Mouse (Mus musculus) lung, postnatal 36 days (tissue): ENCODE measurements around the gene Hs6st2.
A peak's percentile ranks its signal among the peaks of the same experiment; 100 is the strongest.

ENCODE experiments used
- DNase-seq: peaks from one replicate; pipeline ENCODE4 v3.0.0; 2022; ENCODE audit warnings: mixed read lengths

The Hs6st2 gene

GRCm38 (mm10) chrX:51581704-51582103 lies 100.0 kb downstream of the Hs6st2 start:
- no peak for DNase-seq

- no peak for DNase-seq
Observed at GRCm38 (mm10) chrX:51561880-51562279, 119.8 kb downstream of the Hs6st2 start.

- DNase-seq, result no peak
Observed at GRCm38 (mm10) chrX:51539626-51540025, 142.0 kb downstream of the Hs6st2 start.

DNA sequence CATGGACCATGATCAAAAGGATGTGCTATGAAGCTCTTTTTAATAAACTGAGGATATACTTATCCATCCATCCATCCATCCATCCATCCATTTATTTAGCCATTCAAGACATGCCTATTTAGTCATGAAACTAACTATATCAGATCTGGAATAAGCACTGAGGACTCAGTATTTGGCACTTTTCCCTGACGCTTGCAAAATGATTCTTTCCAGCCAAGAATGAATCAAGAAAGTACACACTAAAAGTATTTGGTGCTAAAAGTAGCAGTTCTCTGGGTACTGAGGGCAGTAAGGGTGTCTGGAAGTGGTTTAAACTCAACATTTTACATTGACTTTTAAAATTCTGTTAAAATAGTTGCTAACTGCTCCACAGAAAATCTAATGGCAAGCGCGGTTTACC lies 144.6 kb downstream of the Hs6st2 start:
- peak; percentile 20 for DNase-seq

DNA sequence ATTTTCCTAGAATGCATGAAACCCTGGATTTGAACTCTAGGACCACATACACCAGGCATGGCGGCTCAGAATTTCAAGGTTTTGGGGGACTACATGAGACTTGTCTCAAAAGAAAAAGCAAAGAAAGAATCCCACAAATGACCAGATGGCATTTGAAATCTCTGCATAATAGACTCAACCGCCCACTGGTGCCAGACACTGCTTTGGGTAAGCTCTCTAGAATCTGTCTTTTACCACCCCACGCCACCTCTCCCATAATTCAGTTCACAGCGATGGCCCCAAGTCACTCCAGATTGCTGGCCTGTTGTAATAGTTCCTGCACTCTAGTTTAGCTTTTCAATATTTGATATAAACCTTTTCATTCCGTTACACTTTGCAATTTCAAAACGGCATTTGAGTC lies 146.4 kb downstream of the Hs6st2 start:
- DNase-seq, result no peak

DNA sequence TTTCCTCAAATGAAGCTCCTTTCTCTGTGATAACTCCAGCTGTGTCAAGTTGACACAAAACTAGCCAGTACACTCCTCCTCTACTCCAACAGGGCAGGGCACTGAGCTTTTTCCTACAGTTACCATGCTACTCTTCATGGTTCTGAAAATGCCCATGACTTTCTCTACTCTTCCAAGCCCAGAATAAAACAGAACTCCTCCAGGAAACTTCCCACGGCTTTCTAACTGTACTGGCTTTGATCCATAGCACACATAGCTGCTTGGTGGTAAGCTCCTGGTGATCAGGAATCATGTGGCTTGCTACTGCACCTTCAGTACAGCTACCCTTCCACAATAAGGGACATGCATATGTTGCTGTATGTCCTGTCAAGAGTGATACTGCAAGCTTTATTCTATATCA lies 150.5 kb downstream of the Hs6st2 start:
- no peak for DNase-seq

GRCm38 (mm10) chrX:51528601-51529000 lies 153.1 kb downstream of the Hs6st2 start:
- no peak for DNase-seq

- no peak for DNase-seq
Observed at GRCm38 (mm10) chrX:51514831-51515230, 166.8 kb downstream of the Hs6st2 start.

DNA sequence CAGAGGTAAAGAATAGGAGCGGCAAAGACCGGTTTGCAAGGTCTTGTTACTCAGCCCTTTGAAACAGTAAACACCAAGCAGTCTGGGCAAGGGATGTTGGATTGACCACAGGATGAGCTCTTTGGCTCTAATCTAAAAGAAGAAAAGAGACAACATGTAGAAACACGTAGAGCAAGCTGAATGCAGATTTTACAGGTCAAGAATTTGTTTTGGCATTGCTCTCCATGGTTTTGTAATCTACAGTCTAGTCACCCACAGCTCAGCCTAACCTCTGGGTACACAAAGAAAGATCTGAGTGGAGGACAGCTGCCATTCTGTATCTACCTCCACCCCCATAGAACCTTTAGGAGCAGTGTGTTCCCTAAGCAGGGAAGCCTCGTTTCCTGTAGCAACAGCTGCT lies 175.1 kb downstream of the Hs6st2 start:
- DNase-seq, result no peak

- no peak for DNase-seq
Observed at GRCm38 (mm10) chrX:51505691-51506090, 176.0 kb downstream of the Hs6st2 start.

DNA sequence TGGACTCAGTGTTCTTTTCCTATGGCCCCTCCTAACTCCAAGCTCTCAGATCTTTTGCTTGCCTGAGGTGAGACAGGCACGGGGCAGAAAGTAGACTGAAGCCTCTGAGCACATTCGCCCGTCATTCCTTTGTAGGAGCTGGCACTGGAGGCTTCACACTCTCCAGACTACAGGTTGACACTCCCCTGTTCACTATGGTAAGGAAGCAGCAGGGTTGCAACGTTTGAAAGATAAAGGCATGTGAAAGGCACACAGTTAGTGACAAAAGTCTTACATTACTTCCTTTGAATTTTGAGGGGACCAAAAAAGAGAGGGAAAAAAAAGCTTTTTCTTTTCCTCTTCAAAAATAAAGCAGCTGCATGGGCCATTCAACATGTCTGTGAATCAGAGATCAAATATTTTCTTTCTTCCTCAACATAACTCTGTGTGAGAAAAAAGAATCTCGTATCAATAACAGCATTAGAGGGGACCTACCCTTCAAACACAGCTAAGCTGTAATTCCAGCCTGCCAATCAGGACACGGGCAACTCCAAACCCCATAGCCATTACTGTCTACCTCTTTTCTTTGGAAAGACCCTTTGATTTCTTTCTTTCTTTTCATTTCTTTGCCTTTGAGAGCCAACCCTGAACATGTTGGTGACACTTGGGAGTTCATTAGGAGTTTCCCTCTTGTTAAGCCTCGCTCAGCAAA lies 177.7 kb downstream of the Hs6st2 start:
- DNase-seq, result no peak

GRCm38 (mm10) chrX:51497831-51498230 lies 183.8 kb downstream of the Hs6st2 start:
- no peak for DNase-seq

GRCm38 (mm10) chrX:51488374-51488773 lies 193.3 kb downstream of the Hs6st2 start:
- DNase-seq, result no peak

DNA sequence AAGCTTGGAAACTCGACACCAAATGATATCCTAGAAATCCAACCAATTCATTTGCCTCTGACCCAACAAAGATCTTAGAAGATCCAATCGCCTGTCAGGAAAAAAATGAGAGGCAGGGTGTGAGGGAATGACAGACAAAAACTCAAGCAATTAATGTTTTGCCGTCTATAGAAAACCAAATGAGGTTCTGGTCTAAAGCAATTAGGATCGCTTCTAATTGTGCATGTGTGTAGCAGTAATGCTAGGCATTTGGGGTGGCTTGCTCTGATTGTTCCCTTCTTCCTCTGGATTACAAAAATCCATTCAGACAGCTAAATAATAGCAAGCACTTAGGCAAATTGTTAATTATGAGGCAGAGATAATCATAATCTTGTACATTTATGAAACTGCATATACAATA lies 212.2 kb downstream of the Hs6st2 start:
- no peak for DNase-seq

- DNase-seq, result no peak
Observed at GRCm38 (mm10) chrX:51461413-51461812, 220.2 kb downstream of the Hs6st2 start.

DNA sequence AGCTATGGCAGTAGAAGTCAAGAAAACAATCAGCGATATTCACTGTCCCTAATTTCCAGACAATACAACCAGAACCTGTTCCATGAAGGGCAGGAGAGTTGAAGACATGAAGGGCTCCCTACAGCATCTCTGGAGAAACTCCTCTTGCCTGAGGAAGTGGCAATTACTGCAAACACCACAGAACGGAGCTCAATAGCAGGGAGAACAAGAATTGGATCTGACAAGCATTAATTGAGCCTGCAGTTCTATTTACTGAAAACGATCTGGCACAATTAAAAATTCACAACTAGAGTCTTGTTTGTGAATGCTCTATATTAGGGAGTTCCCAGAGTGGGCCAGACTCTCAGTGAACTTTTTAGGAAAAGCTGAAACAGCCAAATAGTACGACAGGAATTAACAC lies 238.3 kb downstream of the Hs6st2 start:
- DNase-seq, result no peak

DNA sequence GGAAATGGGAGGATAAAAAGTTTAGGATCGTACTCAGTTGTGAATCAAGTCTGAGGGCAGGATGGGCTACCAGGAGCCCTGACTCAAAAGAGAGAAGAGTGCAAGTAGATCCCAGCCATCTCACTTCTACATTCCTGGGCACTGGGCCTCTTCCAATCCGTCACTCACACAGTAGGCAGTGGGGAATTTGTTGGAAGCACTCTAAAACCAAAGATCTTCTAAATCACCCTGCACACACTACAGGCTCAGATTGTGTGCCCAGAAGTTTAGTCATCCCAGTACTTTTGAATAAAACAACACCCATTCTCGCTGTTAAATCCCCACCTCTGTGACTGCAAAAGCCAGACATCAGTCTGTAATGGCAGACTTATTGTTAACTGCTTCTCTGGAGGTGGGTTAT lies 249.9 kb downstream of the Hs6st2 start:
- no peak for DNase-seq

GRCm38 (mm10) chrX:51425031-51425430 lies 256.6 kb downstream of the Hs6st2 start:
- DNase-seq, result no peak

DNA sequence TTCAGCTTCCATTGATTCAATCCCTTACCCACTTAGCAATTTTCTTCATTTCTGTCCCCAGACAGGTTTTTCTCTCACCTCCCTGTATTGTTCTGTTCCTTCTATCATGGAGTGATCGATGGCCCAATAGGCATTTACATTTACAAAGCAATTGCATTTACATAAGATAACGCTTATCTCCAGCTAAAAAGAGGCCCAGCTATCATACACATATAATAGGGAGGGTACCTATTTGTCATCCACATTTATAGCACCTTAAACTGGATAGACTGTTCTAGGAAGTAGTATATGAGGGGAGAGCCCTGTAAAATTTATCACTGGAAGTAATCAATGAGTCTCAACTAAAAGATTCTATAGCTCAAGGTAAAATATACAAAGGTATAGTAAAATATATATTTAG lies 271.4 kb downstream of the Hs6st2 start:
- no peak for DNase-seq

- DNase-seq, result peak; percentile 2
Observed at GRCm38 (mm10) chrX:51397457-51397856, 284.2 kb downstream of the Hs6st2 start.

DNA sequence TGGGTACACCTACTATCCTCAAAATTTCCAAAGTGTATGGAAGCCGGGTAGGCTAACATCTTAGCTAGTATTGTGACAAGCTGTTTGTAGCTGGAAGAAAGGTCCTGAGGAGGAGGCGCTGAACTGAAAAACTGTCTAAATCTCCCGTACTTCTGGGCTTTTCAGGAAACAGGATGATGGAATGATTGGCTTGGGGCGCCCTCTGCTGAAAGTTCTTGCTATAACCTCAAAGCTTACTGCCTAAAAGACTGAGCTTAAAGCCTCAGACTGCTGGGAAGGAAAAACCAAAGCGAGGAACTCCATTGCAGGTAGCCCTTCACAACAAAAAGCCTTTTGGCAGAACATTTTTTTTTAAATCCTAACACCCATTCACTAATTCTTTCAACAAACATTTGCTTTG lies 307.0 kb downstream of the Hs6st2 start:
- DNase-seq, result peak; percentile 84

DNA sequence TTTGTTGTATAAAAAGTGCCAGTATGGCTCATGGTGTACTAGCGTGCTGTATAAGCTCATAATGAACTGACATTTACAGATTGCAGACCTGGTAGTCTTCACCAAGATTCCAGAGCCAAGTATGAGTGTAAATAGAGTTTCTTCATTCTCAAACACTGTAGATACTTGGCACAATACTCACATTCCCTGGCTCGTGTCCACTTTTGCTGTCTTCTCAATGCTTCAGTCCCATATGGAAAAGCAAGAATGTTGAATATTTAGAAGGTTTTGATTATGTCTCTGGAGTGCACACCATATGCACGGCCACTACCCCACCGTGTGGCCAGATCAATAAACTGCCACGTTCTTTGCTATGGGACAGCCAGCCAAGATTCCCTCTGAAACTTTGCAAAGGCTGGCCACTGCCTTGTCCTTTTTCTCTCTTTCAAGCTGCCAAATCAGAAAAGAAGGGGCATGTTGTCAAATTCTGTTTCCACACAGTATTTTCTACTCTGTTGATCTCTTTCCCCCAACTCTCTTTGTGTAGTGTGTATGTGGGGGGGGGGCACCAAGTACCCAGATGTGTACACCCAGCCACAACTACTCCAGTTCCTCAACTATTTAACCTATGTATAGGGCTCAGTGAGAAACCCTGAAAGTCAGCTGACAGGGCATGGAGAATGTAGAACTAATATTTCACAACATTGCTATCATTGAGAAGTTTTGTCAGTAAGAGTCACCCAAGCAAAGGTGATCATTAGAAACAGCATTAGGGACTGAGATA lies 309.0 kb downstream of the Hs6st2 start:
- peak; percentile 38 for DNase-seq

DNA sequence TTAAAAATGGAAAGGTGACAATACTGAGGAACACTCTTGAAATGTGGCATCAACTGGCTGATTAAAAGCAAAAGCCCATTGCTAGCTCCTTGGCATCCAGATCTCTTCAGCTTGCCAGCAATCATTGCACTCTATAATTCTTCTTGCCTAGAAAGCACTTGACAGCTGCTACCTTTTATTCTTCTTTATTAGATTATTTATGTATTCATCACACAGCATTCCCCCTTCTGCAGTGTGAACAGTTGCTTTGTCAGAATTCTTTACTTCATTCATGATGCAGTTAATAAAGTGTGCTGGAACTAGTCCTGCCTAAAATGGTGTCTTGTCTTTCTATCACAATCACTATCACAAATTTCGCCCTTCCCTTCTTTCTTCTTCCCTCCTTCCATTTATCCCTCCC lies 332.0 kb downstream of the Hs6st2 start:
- no peak for DNase-seq

DNA sequence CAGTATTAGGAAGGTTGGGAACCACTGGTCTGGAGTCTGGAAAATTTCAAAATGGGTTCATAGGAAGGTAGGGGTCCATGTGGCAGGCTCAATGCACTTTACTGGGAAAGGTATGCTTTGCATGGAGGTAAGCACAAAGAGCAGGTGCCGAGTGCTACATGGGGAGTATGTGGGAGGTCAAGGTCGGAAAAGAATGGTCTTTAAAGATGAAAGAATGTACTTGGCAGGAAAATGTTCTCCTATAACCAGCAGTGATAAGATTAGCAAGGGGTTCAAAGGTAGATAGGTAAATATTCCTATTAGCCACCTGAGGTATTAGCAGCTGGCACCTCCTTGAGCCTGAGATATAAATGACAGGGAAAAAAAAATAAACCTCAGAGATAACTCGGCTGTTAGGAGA lies 338.1 kb downstream of the Hs6st2 start:
- DNase-seq, result no peak
